Mouse (Mus musculus) left cerebral cortex, adult 11 months (tissue): ENCODE results near the gene Cxcl3.
"Not testable (repeated sequence)": the region's sequence is repeated elsewhere in the genome, so short reads cannot be mapped to it uniquely, and the experiment has no call there.

Experiments
- DNase-seq: peaks from one replicate; pipeline ENCODE4 v3.0.0; 2022; ENCODE audit warnings: low spot score

The Cxcl3 gene

GRCm38 (mm10) chr5:90790074-90790502, 4.2 kb downstream of the Cxcl3 start:
- DNase-seq, result no peak

GRCm38 (mm10) chr5:90794195-90794625, 8.3 kb downstream of the Cxcl3 start, which contains the start of gene Cxcl15:
Cxcl15 (plus strand) TSS chr5:90794534.
- no peak for DNase-seq

GRCm38 (mm10) chr5:90795392-90795791, 9.5 kb downstream of the Cxcl3 start:
- not testable (repeated sequence) for DNase-seq

GRCm38 (mm10) chr5:90804574-90804973, 18.7 kb downstream of the Cxcl3 start:
- DNase-seq, result no peak

GRCm38 (mm10) chr5:90806050-90806449, 20.1 kb downstream of the Cxcl3 start:
- DNase-seq, result no peak

GRCm38 (mm10) chr5:90807176-90807950, 21.5 kb downstream of the Cxcl3 start:
- DNase-seq, result no peak

GRCm38 (mm10) chr5:90819756-90820155, 33.9 kb downstream of the Cxcl3 start:
- no peak for DNase-seq

- no peak for DNase-seq
Observed at GRCm38 (mm10) chr5:90832145-90832767, 46.4 kb downstream of the Cxcl3 start.

GRCm38 (mm10) chr5:90832768-90833388, 47.0 kb downstream of the Cxcl3 start:
- no peak for DNase-seq

GRCm38 (mm10) chr5:90834436-90834835, 48.5 kb downstream of the Cxcl3 start:
- no peak for DNase-seq

- DNase-seq, result no peak
Observed at GRCm38 (mm10) chr5:90838582-90838981, 52.7 kb downstream of the Cxcl3 start.
